Comparison of ENCODE assay signal across 9 mouse cellular contexts in genomic region chr3:135513270-135513669, GRCm38 (mm10). TPM values are rescaled to one million over a fixed set of nuclear protein-coding genes. Genes with fewer than 3 reads are reported as not detected.
DNase-seq lines count a peak whose midpoint lies in the region; ATAC-seq and TF ChIP-seq lines count a peak whose summit lies in the region.
"Had no signal": no experiment of that assay in that cellular context is flagged by ENCODE, and none has a peak within 500 bp of the region (broad histone marks: within the 10 kb centered on the region; RNA-seq: fewer than 3 reads in every experiment).

No protein-coding gene starts in this region.

- 40% methylated on average over 11 of the region's 11 CpGs for WGBS in lung, embryonic 14.5 days
- WGBS in lung, adult 2 months: 58% methylated on average over 11 of the region's 11 CpGs
- 56% methylated on average over 11 of the region's 11 CpGs for WGBS in heart, postnatal 0 days
- 40% methylated on average over 11 of the region's 11 CpGs for WGBS in neural tube, embryonic 13.5 days

- peak; percentile 21 for DNase-seq in lung, embryonic 14.5 days
- DNase-seq in lung, adult 2 months: no peak
- DNase-seq in brain, embryonic 18.5 days (ENCODE audit: low read depth, low spot score): peak; percentile 24
- peak; percentile 28 for DNase-seq in heart, postnatal 0 days (ENCODE audit: low spot score)
- DNase-seq in spleen, postnatal 10 days (ENCODE audit: low spot score in 2 of 2): no peak
- DNase-seq in kidney, postnatal 14 days: no peak
- DNase-seq in ovary, postnatal 10 days (ENCODE audit: low spot score): no peak
- DNase-seq: adrenal gland, adult 8-10 months had no signal

- TF ChIP-seq CTCF in lung, embryonic 14.5 days (IDR thresholded peaks at IDR 0.05; ENCODE audit: low read depth): no peak
- TF ChIP-seq CTCF in lung, adult 2 months (IDR thresholded peaks at IDR 0.05; ENCODE audit: insufficient read depth, low read length): no peak
- TF ChIP-seq CTCF in heart, postnatal 0 days (IDR thresholded peaks at IDR 0.05; ENCODE audit: low read depth): no peak

- H3K27ac ChIP-seq in lung, embryonic 14.5 days (ENCODE audit: low read depth): no peak overlapping the region
- H3K27ac ChIP-seq in heart, postnatal 0 days (ENCODE audit: low read depth): peak overlapping the region; percentile 57; the same call in 1 of the 2 replicates
- peak overlapping the region; percentile 40 for H3K27ac ChIP-seq in neural tube, embryonic 13.5 days (replicated peaks)

- TF ChIP-seq POLR2A in lung, adult 2 months (IDR thresholded peaks at IDR 0.05; ENCODE audit: borderline replicate concordance, extremely low read depth, low read depth, low read length): no peak

- no peak overlapping the region for H3K9ac ChIP-seq in lung, embryonic 14.5 days
- no peak overlapping the region for H3K9ac ChIP-seq in heart, postnatal 0 days (replicated peaks; ENCODE audit: low read depth, low read length)
- H3K9ac ChIP-seq in neural tube, embryonic 13.5 days: no peak overlapping the region

- H3K9me3 ChIP-seq in lung, embryonic 14.5 days (ENCODE audit: low read depth, low read length): no peaks in the 10 kb centered on the region
- H3K9me3 ChIP-seq in heart, postnatal 0 days (replicated peaks; ENCODE audit: control insufficient read depth, low read length): no peaks in the 10 kb centered on the region
- no peaks in the 10 kb centered on the region for H3K9me3 ChIP-seq in neural tube, embryonic 13.5 days

- H3K27me3 ChIP-seq in lung, embryonic 14.5 days (ENCODE audit: insufficient read depth, low read length): no peaks in the 10 kb centered on the region
- H3K27me3 ChIP-seq in heart, postnatal 0 days (ENCODE audit: control insufficient read depth, insufficient read depth, low read length): no peaks in the 10 kb centered on the region
- H3K27me3 ChIP-seq in neural tube, embryonic 13.5 days: no peaks in the 10 kb centered on the region

- no peaks in the 10 kb centered on the region for H3K4me1 ChIP-seq in lung, embryonic 14.5 days (ENCODE audit: insufficient read depth)
- H3K4me1 ChIP-seq in lung, adult 2 months (ENCODE audit: control insufficient read depth, insufficient read depth, low read length): no peaks in the 10 kb centered on the region; the same call in 1 of the 2 replicates
- peaks cover 26% of the 10 kb centered on the region for H3K4me1 ChIP-seq in heart, postnatal 0 days (ENCODE audit: control insufficient read depth, insufficient read depth)
- H3K4me1 ChIP-seq in neural tube, embryonic 13.5 days (replicated peaks): 0 out of 2 replicates have a peak, but pooled peaks cover 8% of the 10 kb centered on the region

- H3K4me3 ChIP-seq in lung, embryonic 14.5 days (ENCODE audit: low read depth, low read length): no peak overlapping the region
- H3K4me3 ChIP-seq in lung, adult 2 months (replicated peaks; ENCODE audit: extremely low read depth, low read depth, low read length): no peak overlapping the region
- no peak overlapping the region for H3K4me3 ChIP-seq in heart, postnatal 0 days (ENCODE audit: low read depth, low read length)
- H3K4me3 ChIP-seq in neural tube, embryonic 13.5 days: no peak overlapping the region

- TF ChIP-seq EP300 in heart, postnatal 0 days (IDR thresholded peaks at IDR 0.05; ENCODE audit: low read depth): no peak

- H3K36me3 ChIP-seq in lung, embryonic 14.5 days (ENCODE audit: insufficient read depth): no peaks in the 10 kb centered on the region
- peaks cover 11% of the 10 kb centered on the region; the same call in 1 of the 2 replicates for H3K36me3 ChIP-seq in heart, postnatal 0 days (replicated peaks; ENCODE audit: control insufficient read depth, insufficient read depth, low read length)
- H3K36me3 ChIP-seq in neural tube, embryonic 13.5 days: no peaks in the 10 kb centered on the region

- peak overlapping the region; percentile 29; the same call in 1 of the 2 replicates for H3K4me2 ChIP-seq in lung, embryonic 14.5 days
- no peak overlapping the region for H3K4me2 ChIP-seq in heart, postnatal 0 days (ENCODE audit: low read depth, low read length)
- H3K4me2 ChIP-seq in neural tube, embryonic 13.5 days: peak overlapping the region; percentile 26; the same call in 1 of the 2 replicates

- ATAC-seq in lung, embryonic 14.5 days (ENCODE audit: insufficient read depth): no peak
- ATAC-seq in heart, postnatal 0 days (ENCODE audit: insufficient read depth, low read depth): no peak
- ATAC-seq in neural tube, embryonic 13.5 days (ENCODE audit: low read depth): peak; percentile 53; the same call in 1 of the 2 replicates

RNA-seq across cellular contexts. Expression of gene Manba, which starts 27.9 kb away (rescaled TPM):
- polyA plus RNA-seq in lung, embryonic 14.5 days (2014; fragmentation: Nextera tagmentation; extraction: Ambion mirVana): 10.2 and 10.7 TPM in 2 replicates
- 6.3 and 9.8 TPM in 2 replicates for polyA plus RNA-seq in lung, adult 2 months (2012; rRNA removed)
- total RNA-seq in heart, postnatal 0 days (2014; rRNA removed; ENCODE audit: low replicate concordance): 30.1 and 36.0 TPM in 2 replicates
- 19.8 and 20.6 TPM in 2 replicates for polyA plus RNA-seq in heart, postnatal 0 days (2015; fragmentation: Nextera tagmentation; extraction: Ambion mirVana)
- polyA plus RNA-seq in neural tube, embryonic 13.5 days (2015; fragmentation: Nextera tagmentation; extraction: Ambion mirVana): 4.6 and 5.9 TPM in 2 replicates

Comparison
In these comparisons a context has a peak if more than half of its experiments do, and no peak if none do; other contexts are left out.
1. DNase-seq: peak in lung, embryonic 14.5 days (single experiment), brain, embryonic 18.5 days (single experiment) and heart, postnatal 0 days (single experiment); none in lung, adult 2 months (single experiment), spleen, postnatal 10 days (0 of 2), kidney, postnatal 14 days (single experiment) and ovary, postnatal 10 days (single experiment).